In the genomic region with DNA sequence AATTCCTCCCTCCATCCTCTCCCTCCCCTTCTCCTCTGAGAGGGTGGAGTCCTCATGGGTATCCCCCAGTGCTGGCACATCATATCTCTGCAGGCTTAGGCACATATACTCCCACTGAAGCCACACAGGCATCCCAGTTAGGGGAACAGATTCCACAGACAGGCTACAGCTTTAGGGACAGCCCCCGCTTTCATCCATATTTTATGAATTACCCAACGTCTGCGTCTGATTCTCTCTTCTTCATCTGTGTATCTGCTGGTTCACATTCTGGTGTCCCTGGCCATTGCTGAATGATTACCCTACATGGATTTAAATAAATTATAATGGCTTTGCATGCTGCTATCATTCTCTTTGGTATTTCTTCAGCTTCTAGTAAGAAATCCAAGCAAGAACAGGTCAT, we compare ENCODE assay signal across 14 mouse cellular contexts.
DNase-seq lines count a peak whose midpoint lies in the region.
"Had no signal": no experiment of that assay in that cellular context is flagged by ENCODE, and none has a peak within 500 bp of the region (broad histone marks: within the 10 kb centered on the region; RNA-seq: fewer than 3 reads in every experiment).

No protein-coding gene starts in this region.

- peak; percentile 9 to 55 for DNase-seq in layer of hippocampus, adult 18-20 months (ENCODE audit: low spot score in 2 of 2)
- no peak for DNase-seq in layer of hippocampus, postnatal 10 days (ENCODE audit: low spot score in 2 of 2)
- peak; percentile 9 to 12 for DNase-seq in layer of hippocampus, adult 8-10 months (ENCODE audit: low spot score in 2 of 2)
- DNase-seq in layer of hippocampus, postnatal 25 days (ENCODE audit: extremely low spot score in 1 of 2, low spot score in 1 of 2): no peak
- DNase-seq: adrenal gland, adult 2 months; adrenal gland, postnatal 10 days; adrenal gland, postnatal 25 days; cerebellum, adult 11 months; cerebellum, adult 18-20 months; cerebellum, adult 8-10 months; cerebellum, adult 9-11 months; cerebellum, postnatal 14 days; cerebellum, postnatal 36 days; embryo, embryonic 11 days had no signal

Comparison
In these comparisons a context has a peak if more than half of its experiments do, and no peak if none do; other contexts are left out.
1. DNase-seq: peak in layer of hippocampus, adult 18-20 months (2 of 2) and layer of hippocampus, adult 8-10 months (2 of 2); none in layer of hippocampus, postnatal 10 days (0 of 2) and layer of hippocampus, postnatal 25 days (0 of 2).